Mouse (Mus musculus): Measurements from ENCODE around the gene Gm13697. TPM values are rescaled to one million over a fixed set of nuclear protein-coding genes. Genes with fewer than 3 reads are reported as not detected.
A peak's percentile ranks its signal among the peaks of the same experiment; 100 is the strongest.
"Not testable (repeated sequence)": the region's sequence is repeated elsewhere in the genome, so short reads cannot be mapped to it uniquely, and the experiment has no call there.

Gene Gm13697
- total RNA-seq (2017), result not detected in 3 replicates

GRCm38 (mm10) chr2:83984443-83984842 is at the start of gene Gm13697:
Gene Gm13697 (plus strand): TSS chr2:83984743.
- ATAC-seq (replicated peaks; ENCODE audit: insufficient number of reproducible peaks, low FRiP score, low TSS enrichment, poor library complexity, severe bottlenecking), result not testable (repeated sequence)

GRCm38 (mm10) chr2:83940931-83941361 is 43.6 kb upstream of the Gm13697 start, which contains the start of gene Zswim2:
Gene Zswim2 (minus strand): TSS chr2:83941228.
- ATAC-seq (replicated peaks; ENCODE audit: insufficient number of reproducible peaks, low FRiP score, low TSS enrichment, poor library complexity, severe bottlenecking), result peak; percentile 53

- ATAC-seq (replicated peaks; ENCODE audit: insufficient number of reproducible peaks, low FRiP score, low TSS enrichment, poor library complexity, severe bottlenecking), result no peak
Measured at GRCm38 (mm10) chr2:83941378-83941777, 43.2 kb upstream of the Gm13697 start.

GRCm38 (mm10) chr2:83941792-83942191 is 42.8 kb upstream of the Gm13697 start:
- no peak for ATAC-seq (replicated peaks; ENCODE audit: insufficient number of reproducible peaks, low FRiP score, low TSS enrichment, poor library complexity, severe bottlenecking)

- ATAC-seq (replicated peaks; ENCODE audit: insufficient number of reproducible peaks, low FRiP score, low TSS enrichment, poor library complexity, severe bottlenecking), result not testable (repeated sequence)
Measured at GRCm38 (mm10) chr2:83955393-83955792, 29.1 kb upstream of the Gm13697 start, which contains the start of gene Gm13698. Gene Gm13698 (plus strand): TSS chr2:83955693.

DNA sequence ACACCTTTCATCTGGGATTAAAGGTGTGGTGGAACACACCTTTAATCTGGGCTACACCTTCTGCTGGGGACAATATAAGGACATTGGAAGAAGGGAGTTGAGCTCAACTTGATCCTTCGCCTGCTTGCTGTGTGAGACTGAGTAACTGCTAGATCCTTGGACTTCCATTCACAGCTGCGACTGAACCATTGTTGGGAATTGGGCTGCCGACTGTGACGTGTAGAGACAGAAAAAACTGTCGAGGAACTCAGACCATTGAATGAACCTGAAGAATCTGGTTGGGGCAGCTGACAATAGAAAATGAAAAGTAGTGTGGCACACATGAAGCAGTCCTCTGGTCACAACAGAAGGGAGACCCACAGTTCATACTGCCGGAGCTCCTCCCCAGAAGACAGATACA is 23.3 kb upstream of the Gm13697 start, which contains the start of gene Gm13693:
TSS of gene Gm13693 (plus strand) at position 301 of the 400 bp plus-strand sequence.
- not testable (repeated sequence) for ATAC-seq (replicated peaks; ENCODE audit: insufficient number of reproducible peaks, low FRiP score, low TSS enrichment, poor library complexity, severe bottlenecking)

GRCm38 (mm10) chr2:83967013-83967412 is 17.5 kb upstream of the Gm13697 start, which contains the start of gene Gm13695:
Gene Gm13695 (plus strand): TSS chr2:83967313.
- not testable (repeated sequence) for ATAC-seq (replicated peaks; ENCODE audit: insufficient number of reproducible peaks, low FRiP score, low TSS enrichment, poor library complexity, severe bottlenecking)

DNA sequence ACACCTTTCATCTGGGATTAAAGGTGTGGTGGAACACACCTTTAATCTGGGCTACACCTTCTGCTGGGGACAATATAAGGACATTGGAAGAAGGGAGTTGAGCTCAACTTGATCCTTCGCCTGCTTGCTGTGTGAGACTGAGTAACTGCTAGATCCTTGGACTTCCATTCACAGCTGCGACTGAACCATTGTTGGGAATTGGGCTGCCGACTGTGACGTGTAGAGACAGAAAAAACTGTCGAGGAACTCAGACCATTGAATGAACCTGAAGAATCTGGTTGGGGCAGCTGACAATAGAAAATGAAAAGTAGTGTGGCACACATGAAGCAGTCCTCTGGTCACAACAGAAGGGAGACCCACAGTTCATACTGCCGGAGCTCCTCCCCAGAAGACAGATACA is 11.7 kb upstream of the Gm13697 start, which contains the start of gene Gm13696:
TSS of gene Gm13696 (plus strand) at position 301 of the 400 bp plus-strand sequence.
- not testable (repeated sequence) for ATAC-seq (replicated peaks; ENCODE audit: insufficient number of reproducible peaks, low FRiP score, low TSS enrichment, poor library complexity, severe bottlenecking)

DNA sequence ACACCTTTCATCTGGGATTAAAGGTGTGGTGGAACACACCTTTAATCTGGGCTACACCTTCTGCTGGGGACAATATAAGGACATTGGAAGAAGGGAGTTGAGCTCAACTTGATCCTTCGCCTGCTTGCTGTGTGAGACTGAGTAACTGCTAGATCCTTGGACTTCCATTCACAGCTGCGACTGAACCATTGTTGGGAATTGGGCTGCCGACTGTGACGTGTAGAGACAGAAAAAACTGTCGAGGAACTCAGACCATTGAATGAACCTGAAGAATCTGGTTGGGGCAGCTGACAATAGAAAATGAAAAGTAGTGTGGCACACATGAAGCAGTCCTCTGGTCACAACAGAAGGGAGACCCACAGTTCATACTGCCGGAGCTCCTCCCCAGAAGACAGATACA is 5.9 kb upstream of the Gm13697 start, which contains the start of gene Gm13694:
TSS of gene Gm13694 (plus strand) at position 301 of the 400 bp plus-strand sequence.
- not testable (repeated sequence) for ATAC-seq (replicated peaks; ENCODE audit: insufficient number of reproducible peaks, low FRiP score, low TSS enrichment, poor library complexity, severe bottlenecking)

DNA sequence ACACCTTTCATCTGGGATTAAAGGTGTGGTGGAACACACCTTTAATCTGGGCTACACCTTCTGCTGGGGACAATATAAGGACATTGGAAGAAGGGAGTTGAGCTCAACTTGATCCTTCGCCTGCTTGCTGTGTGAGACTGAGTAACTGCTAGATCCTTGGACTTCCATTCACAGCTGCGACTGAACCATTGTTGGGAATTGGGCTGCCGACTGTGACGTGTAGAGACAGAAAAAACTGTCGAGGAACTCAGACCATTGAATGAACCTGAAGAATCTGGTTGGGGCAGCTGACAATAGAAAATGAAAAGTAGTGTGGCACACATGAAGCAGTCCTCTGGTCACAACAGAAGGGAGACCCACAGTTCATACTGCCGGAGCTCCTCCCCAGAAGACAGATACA is 5.7 kb downstream of the Gm13697 start, which contains the start of gene Gm13691:
TSS of gene Gm13691 (plus strand) at position 301 of the 400 bp plus-strand sequence.
- not testable (repeated sequence) for ATAC-seq (replicated peaks; ENCODE audit: insufficient number of reproducible peaks, low FRiP score, low TSS enrichment, poor library complexity, severe bottlenecking)

DNA sequence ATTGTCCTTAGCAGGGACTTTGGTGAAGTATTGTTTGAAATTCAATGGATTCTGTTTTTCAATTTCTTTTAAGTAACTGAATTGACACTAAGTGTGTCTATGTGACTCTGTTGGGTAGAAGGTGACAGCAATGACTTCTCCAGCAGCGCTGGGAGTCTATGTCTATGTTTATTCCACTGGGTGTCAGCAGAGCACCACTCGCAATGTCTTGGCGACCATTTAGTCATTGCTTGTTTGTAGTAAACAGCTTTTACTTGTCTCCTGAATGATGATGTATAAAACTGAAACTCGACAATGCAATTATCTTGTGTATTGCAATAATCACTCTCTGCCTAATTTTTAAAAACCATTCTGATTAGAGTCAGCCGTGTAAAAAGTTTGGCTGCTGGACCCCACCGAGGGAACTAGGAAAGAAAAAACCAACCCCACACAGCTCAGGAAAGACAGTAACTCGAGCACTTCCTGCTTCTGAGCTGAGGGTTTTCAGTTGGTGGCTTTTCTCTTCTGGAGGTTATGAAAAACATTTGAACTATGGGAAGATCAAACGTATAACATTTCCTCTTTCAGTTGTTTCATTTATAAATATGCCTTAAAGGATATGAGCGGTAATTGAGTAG is 9.2 kb downstream of the Gm13697 start:
- ATAC-seq (replicated peaks; ENCODE audit: insufficient number of reproducible peaks, low FRiP score, low TSS enrichment, poor library complexity, severe bottlenecking), result not testable (repeated sequence)

- ATAC-seq (replicated peaks; ENCODE audit: insufficient number of reproducible peaks, low FRiP score, low TSS enrichment, poor library complexity, severe bottlenecking), result not testable (repeated sequence)
Measured at GRCm38 (mm10) chr2:83994526-83994925, 10.0 kb downstream of the Gm13697 start.

DNA sequence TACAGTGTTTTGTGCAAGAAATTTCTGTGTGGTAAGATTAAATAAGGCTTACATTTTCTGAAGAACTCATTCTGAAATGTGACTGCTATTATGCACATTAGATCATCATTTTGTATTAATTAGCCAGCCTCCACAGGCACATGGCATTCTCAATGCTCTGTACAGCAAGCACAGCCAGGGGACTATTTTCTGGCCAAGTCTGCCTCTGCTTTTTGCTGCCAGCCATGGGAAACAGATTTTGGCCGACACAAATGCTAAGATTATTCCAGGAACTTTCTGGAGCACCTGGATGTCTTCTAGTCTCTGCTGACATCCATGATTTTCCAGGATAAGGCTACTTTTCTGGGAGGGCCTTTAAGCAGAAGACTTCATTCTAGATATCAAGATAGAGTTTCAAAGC is 24.4 kb downstream of the Gm13697 start:
- no peak for ATAC-seq (replicated peaks; ENCODE audit: insufficient number of reproducible peaks, low FRiP score, low TSS enrichment, poor library complexity, severe bottlenecking)

DNA sequence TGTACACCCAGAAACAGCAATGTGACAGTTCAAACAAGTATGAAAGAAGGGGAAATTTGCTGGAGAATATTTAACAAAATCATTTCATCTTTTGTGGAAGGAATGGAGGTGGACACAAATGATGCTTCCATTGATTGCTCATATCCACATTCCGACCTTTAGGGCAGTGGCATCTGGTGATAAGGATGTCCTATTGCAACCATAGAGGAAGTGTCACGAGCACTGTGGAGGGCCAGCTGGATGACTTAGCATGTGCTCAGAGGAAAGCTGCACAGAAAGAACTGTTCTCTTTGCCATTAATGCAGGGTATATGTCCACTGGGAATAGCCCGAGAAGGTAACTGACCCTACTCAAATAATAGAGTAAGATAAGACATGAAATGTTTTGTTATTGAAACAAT is 25.3 kb downstream of the Gm13697 start:
- no peak for ATAC-seq (replicated peaks; ENCODE audit: insufficient number of reproducible peaks, low FRiP score, low TSS enrichment, poor library complexity, severe bottlenecking)

DNA sequence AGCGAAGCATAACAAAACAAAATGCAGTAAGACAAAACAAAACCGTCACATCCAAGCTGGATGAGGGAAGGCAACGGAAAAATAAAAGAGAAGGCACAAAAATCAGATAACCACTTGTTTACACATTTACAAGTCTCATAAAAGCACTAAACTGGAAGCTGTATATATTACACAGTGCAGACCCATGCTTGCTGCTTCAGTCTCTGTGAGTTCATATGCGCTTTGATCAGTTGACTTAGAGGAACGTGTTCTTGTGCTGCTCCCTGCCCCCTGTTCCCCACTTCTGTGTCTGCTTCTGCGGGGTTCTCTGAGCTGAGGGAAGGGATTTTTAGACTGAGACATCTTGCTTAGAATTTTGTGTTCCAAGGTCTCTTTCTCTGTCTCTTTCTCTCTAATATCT is 30.0 kb downstream of the Gm13697 start:
- no peak for ATAC-seq (replicated peaks; ENCODE audit: insufficient number of reproducible peaks, low FRiP score, low TSS enrichment, poor library complexity, severe bottlenecking)

GRCm38 (mm10) chr2:84016291-84016690 is 31.7 kb downstream of the Gm13697 start:
- ATAC-seq (replicated peaks; ENCODE audit: insufficient number of reproducible peaks, low FRiP score, low TSS enrichment, poor library complexity, severe bottlenecking), result not testable (repeated sequence)

- ATAC-seq (replicated peaks; ENCODE audit: insufficient number of reproducible peaks, low FRiP score, low TSS enrichment, poor library complexity, severe bottlenecking), result no peak
Measured at GRCm38 (mm10) chr2:84018330-84018729, 33.8 kb downstream of the Gm13697 start.

GRCm38 (mm10) chr2:84019519-84020305 is 35.2 kb downstream of the Gm13697 start:
- ATAC-seq (replicated peaks; ENCODE audit: insufficient number of reproducible peaks, low FRiP score, low TSS enrichment, poor library complexity, severe bottlenecking), result no peak

- no peak for ATAC-seq (replicated peaks; ENCODE audit: insufficient number of reproducible peaks, low FRiP score, low TSS enrichment, poor library complexity, severe bottlenecking)
Measured at GRCm38 (mm10) chr2:84021930-84022329, 37.4 kb downstream of the Gm13697 start.

Data from monocyte, adult 5-6 weeks (primary cell).